10 mouse cellular contexts compared by ENCODE assay signal in genomic region chr5:139687646-139688045, GRCm38 (mm10). TPM values are rescaled to one million over a fixed set of nuclear protein-coding genes. Genes with fewer than 3 reads are reported as not detected.
DNase-seq lines count a peak whose midpoint lies in the region; ATAC-seq and TF ChIP-seq lines count a peak whose summit lies in the region.
"Had no signal": no experiment of that assay in that cellular context is flagged by ENCODE, and none has a peak within 500 bp of the region (broad histone marks: within the 10 kb centered on the region; RNA-seq: fewer than 3 reads in every experiment).

No protein-coding gene starts in this region.

- peak; percentile 28; the same call in 1 of the 2 replicates for TF ChIP-seq CTCF in heart, postnatal 0 days (IDR thresholded peaks at IDR 0.05; ENCODE audit: low read depth)

- no peaks in the 10 kb centered on the region for H3K4me1 ChIP-seq in heart, postnatal 0 days (ENCODE audit: control insufficient read depth, insufficient read depth)
- H3K4me1 ChIP-seq in heart, embryonic 10.5 days, result peaks cover 21% of the 10 kb centered on the region

- DNase-seq in heart, postnatal 0 days (ENCODE audit: low spot score), result no peak
- DNase-seq in heart, embryonic 10.5 days (ENCODE audit: low spot score), result no peak
- peak; percentile 67 for DNase-seq in right cerebral cortex, postnatal 4 days
- no peak for DNase-seq in right cerebral cortex, adult 18-20 months
- peak; percentile 45 for DNase-seq in cerebellum, adult 9-11 months
- peak; percentile 45 to 50 for DNase-seq in kidney, postnatal 25 days
- peak; percentile 41 to 71 for DNase-seq in spleen, postnatal 10 days (ENCODE audit: low spot score in 2 of 2)

- H3K9ac ChIP-seq in heart, postnatal 0 days (replicated peaks; ENCODE audit: low read depth, low read length), result no peak overlapping the region
- H3K9ac ChIP-seq: embryonic facial prominence, embryonic 12.5 days; liver, embryonic 15.5 days had no signal

- no peak for TF ChIP-seq EP300 in heart, postnatal 0 days (IDR thresholded peaks at IDR 0.05; ENCODE audit: low read depth)

- peaks cover 43% of the 10 kb centered on the region for H3K27me3 ChIP-seq in heart, postnatal 0 days (ENCODE audit: control insufficient read depth, insufficient read depth, low read length)
- peaks cover 78% of the 10 kb centered on the region for H3K27me3 ChIP-seq in heart, embryonic 10.5 days (ENCODE audit: insufficient read depth, poor library complexity, severe bottlenecking)

- no peak overlapping the region for H3K27ac ChIP-seq in heart, postnatal 0 days (ENCODE audit: low read depth)
- H3K27ac ChIP-seq in heart, embryonic 10.5 days, result no peak overlapping the region
- H3K27ac ChIP-seq: embryonic facial prominence, embryonic 12.5 days; liver, embryonic 15.5 days had no signal

- H3K4me3 ChIP-seq in heart, postnatal 0 days (ENCODE audit: low read depth, low read length), result no peak overlapping the region
- H3K4me3 ChIP-seq in heart, embryonic 10.5 days, result no peak overlapping the region
- H3K4me3 ChIP-seq: embryonic facial prominence, embryonic 12.5 days; liver, embryonic 15.5 days had no signal

- ATAC-seq in heart, postnatal 0 days (ENCODE audit: insufficient read depth, low read depth), result no peak; the same call in 1 of the 2 replicates
- no peak for ATAC-seq in frontal cortex, adult (ENCODE audit: low TSS enrichment)

- H3K36me3 ChIP-seq in heart, postnatal 0 days (replicated peaks; ENCODE audit: control insufficient read depth, insufficient read depth, low read length), result no peaks in the 10 kb centered on the region
- H3K36me3 ChIP-seq in heart, embryonic 10.5 days, result no peaks in the 10 kb centered on the region
- H3K36me3 ChIP-seq: embryonic facial prominence, embryonic 12.5 days; liver, embryonic 15.5 days had no signal

- no peaks in the 10 kb centered on the region for H3K9me3 ChIP-seq in heart, postnatal 0 days (replicated peaks; ENCODE audit: control insufficient read depth, low read length)
- no peaks in the 10 kb centered on the region for H3K9me3 ChIP-seq in heart, embryonic 10.5 days
- H3K9me3 ChIP-seq: embryonic facial prominence, embryonic 12.5 days; liver, embryonic 15.5 days had no signal

- no peak overlapping the region for H3K4me2 ChIP-seq in heart, postnatal 0 days (ENCODE audit: low read depth, low read length)
- H3K4me2 ChIP-seq: liver, embryonic 15.5 days had no signal

- 7% methylated on average over 13 of the region's 13 CpGs for WGBS in heart, postnatal 0 days
- 5% methylated on average over 13 of the region's 13 CpGs for WGBS in heart, embryonic 10.5 days

RNA-seq across cellular contexts. Expression of gene Micall2, which starts 48.5 kb away (rescaled TPM):
- 0.85 and 1.3 TPM in 2 replicates for total RNA-seq in heart, postnatal 0 days (2014; rRNA removed; ENCODE audit: low replicate concordance)
- polyA plus RNA-seq in heart, postnatal 0 days (2015; fragmentation: Nextera tagmentation; extraction: Ambion mirVana), result 1.1 and 1.2 TPM in 2 replicates
- polyA plus RNA-seq in heart, embryonic 10.5 days (2016; fragmentation: Nextera tagmentation; extraction: Ambion mirVana), result 4.1 and 5.7 TPM in 2 replicates

Comparison
In these comparisons a context has a peak if more than half of its experiments do, and no peak if none do; other contexts are left out.
1. DNase-seq: peak in right cerebral cortex, postnatal 4 days (single experiment), cerebellum, adult 9-11 months (single experiment), kidney, postnatal 25 days (2 of 2) and spleen, postnatal 10 days (2 of 2); none in heart, postnatal 0 days (single experiment), heart, embryonic 10.5 days (single experiment) and right cerebral cortex, adult 18-20 months (single experiment).